Mouse (Mus musculus) E14TG2a.4 (cell line): Measurements from ENCODE around the gene Ndufaf8.

Experiments used
- H3K27me3 ChIP-seq: 2 replicates; pipeline ENCODE4 v1.6.1; 2014; ENCODE audit warnings: low read length, control low read depth; ENCODE audit not compliant: insufficient read depth
- H3K36me3 ChIP-seq: 2 replicates; pipeline ENCODE4 v1.6.1; 2014; ENCODE audit warnings: low read length, control low read depth; ENCODE audit not compliant: insufficient read depth
- H3K4me1 ChIP-seq: replicated peaks from 2 replicates; pipeline ENCODE4 v1.6.1; 2014; ENCODE audit warnings: low read depth, low read length, control low read depth
- H3K4me3 ChIP-seq: replicated peaks from 2 replicates; pipeline ENCODE4 v1.5.1; 2014; ENCODE audit warnings: mild to moderate bottlenecking, low read length
- H3K9me3 ChIP-seq: 2 replicates; pipeline ENCODE4 v1.6.1; 2014; ENCODE audit warnings: low read length, control low read depth
- CTCF ChIP-seq: conservative IDR thresholded peaks from 2 replicates; pipeline ENCODE4 v1.5.1; 2014; ENCODE audit warnings: low read length
- NANOG ChIP-seq: IDR thresholded peaks from 2 replicates; pipeline ENCODE4 v1.6.1; 2014; ENCODE audit warnings: borderline replicate concordance, low read length, mixed read lengths
- POU5F1 ChIP-seq: IDR thresholded peaks from 2 replicates; pipeline ENCODE4 v1.6.1; 2014; ENCODE audit warnings: low read length, borderline replicate concordance

Ndufaf8 gene

GRCm38 (mm10) chr11:120064006-120064667, 34.6 kb upstream of the Ndufaf8 start:
- Histone ChIP-seq H3K4me3 (no peak overlapping the region), H3K27me3 (no peaks in the 10 kb centered on the region), H3K4me1 (peaks cover 54% of the 10 kb centered on the region), H3K9me3 (no peaks in the 10 kb centered on the region), H3K36me3 (peaks cover 59% of the 10 kb centered on the region)
- TF ChIP-seq CTCF: no peak
- TF ChIP-seq POU5F1: no peak
- no peak for TF ChIP-seq NANOG

GRCm38 (mm10) chr11:120064668-120065040, 34.1 kb upstream of the Ndufaf8 start:
- peaks cover 59% of the 10 kb centered on the region for H3K4me1 ChIP-seq
- H3K4me3 ChIP-seq: 0 out of 2 replicates have a peak overlapping the region, but pooled peaks have one; percentile 13
- no peak for TF ChIP-seq POU5F1
- TF ChIP-seq NANOG: no peak
- no peak for TF ChIP-seq CTCF
- no peaks in the 10 kb centered on the region for H3K9me3 ChIP-seq
- no peaks in the 10 kb centered on the region for H3K27me3 ChIP-seq
- peaks cover 64% of the 10 kb centered on the region for H3K36me3 ChIP-seq

GRCm38 (mm10) chr11:120065291-120065690, 33.4 kb upstream of the Ndufaf8 start:
- peaks cover 70% of the 10 kb centered on the region for H3K36me3 ChIP-seq
- H3K4me1 ChIP-seq: peaks cover 64% of the 10 kb centered on the region
- peak overlapping the region; percentile 50 for H3K4me3 ChIP-seq
- no peaks in the 10 kb centered on the region for H3K9me3 ChIP-seq
- no peaks in the 10 kb centered on the region for H3K27me3 ChIP-seq
- no peak for TF ChIP-seq NANOG
- peak; percentile 75 for TF ChIP-seq CTCF

- H3K27me3 ChIP-seq: no peaks in the 10 kb centered on the region
- no peak for TF ChIP-seq POU5F1
- peak; percentile 11; the same call in 1 of the 2 replicates for TF ChIP-seq CTCF
- peaks cover 91% of the 10 kb centered on the region for H3K36me3 ChIP-seq
- no peaks in the 10 kb centered on the region for H3K9me3 ChIP-seq
- H3K4me1 ChIP-seq: peaks cover 80% of the 10 kb centered on the region
- no peak overlapping the region for H3K4me3 ChIP-seq
Observed at GRCm38 (mm10) chr11:120067834-120068233, 30.9 kb upstream of the Ndufaf8 start.

GRCm38 (mm10) chr11:120069261-120069660, 29.5 kb upstream of the Ndufaf8 start:
- peak overlapping the region; percentile 39; the same call in 1 of the 2 replicates for H3K4me3 ChIP-seq
- H3K4me1 ChIP-seq: peaks cover 94% of the 10 kb centered on the region
- H3K27me3 ChIP-seq: no peaks in the 10 kb centered on the region
- peaks cover 90% of the 10 kb centered on the region for H3K36me3 ChIP-seq
- TF ChIP-seq CTCF: no peak
- no peak for TF ChIP-seq NANOG
- TF ChIP-seq POU5F1: no peak
- H3K9me3 ChIP-seq: no peaks in the 10 kb centered on the region

GRCm38 (mm10) chr11:120070286-120070930, 28.3 kb upstream of the Ndufaf8 start:
- Histone ChIP-seq H3K4me1 (peaks cover 94% of the 10 kb centered on the region), H3K27me3 (no peaks in the 10 kb centered on the region), H3K36me3 (peaks cover 88% of the 10 kb centered on the region), H3K9me3 (no peaks in the 10 kb centered on the region), H3K4me3 (no peak overlapping the region)
- no peak for TF ChIP-seq CTCF
- no peak for TF ChIP-seq NANOG
- TF ChIP-seq POU5F1: no peak

GRCm38 (mm10) chr11:120071065-120071464, 27.7 kb upstream of the Ndufaf8 start:
- Histone ChIP-seq H3K9me3 (no peaks in the 10 kb centered on the region), H3K4me3 (no peak overlapping the region), H3K36me3 (peaks cover 91% of the 10 kb centered on the region), H3K27me3 (no peaks in the 10 kb centered on the region), H3K4me1 (peaks cover 94% of the 10 kb centered on the region)
- TF ChIP-seq NANOG: no peak
- TF ChIP-seq CTCF: no peak
- no peak for TF ChIP-seq POU5F1

GRCm38 (mm10) chr11:120071731-120072320, 26.9 kb upstream of the Ndufaf8 start:
- TF ChIP-seq CTCF (no peak), POU5F1 (no peak), NANOG (no peak)
- H3K36me3 ChIP-seq: peaks cover 91% of the 10 kb centered on the region
- peak overlapping the region; percentile 7; the same call in 1 of the 2 replicates for H3K4me3 ChIP-seq
- H3K9me3 ChIP-seq: no peaks in the 10 kb centered on the region
- H3K4me1 ChIP-seq: peaks cover 97% of the 10 kb centered on the region
- H3K27me3 ChIP-seq: no peaks in the 10 kb centered on the region
